Mouse (Mus musculus) telencephalon, adult 2 months (tissue): ENCODE results near the gene Arl14.

Experiments
- DNase-seq: peaks from one replicate; pipeline ENCODE4 v3.0.0-alpha.2; 2011; ENCODE audit warnings: low read depth, low spot score

The Arl14 gene

GRCm38 (mm10) chr3:69221806-69222501, at the start of gene Arl14:
Gene Arl14 (plus strand): TSS chr3:69222419.
- no peak for DNase-seq

- DNase-seq, result no peak
Measured at GRCm38 (mm10) chr3:69175229-69175628, 47.0 kb upstream of the Arl14 start.

GRCm38 (mm10) chr3:69177168-69177797, 44.9 kb upstream of the Arl14 start:
- DNase-seq, result no peak

GRCm38 (mm10) chr3:69177914-69178313, 44.3 kb upstream of the Arl14 start:
- DNase-seq, result no peak

GRCm38 (mm10) chr3:69178365-69179004, 43.7 kb upstream of the Arl14 start:
- DNase-seq, result no peak

GRCm38 (mm10) chr3:69181531-69181930, 40.7 kb upstream of the Arl14 start:
- DNase-seq, result no peak

- DNase-seq, result no peak
Measured at GRCm38 (mm10) chr3:69182225-69182624, 40.0 kb upstream of the Arl14 start.

- no peak for DNase-seq
Measured at GRCm38 (mm10) chr3:69185244-69185643, 37.0 kb upstream of the Arl14 start.

GRCm38 (mm10) chr3:69186031-69186430, 36.2 kb upstream of the Arl14 start:
- DNase-seq, result no peak

GRCm38 (mm10) chr3:69186643-69187042, 35.6 kb upstream of the Arl14 start:
- DNase-seq, result peak; percentile 18

- no peak for DNase-seq
Measured at GRCm38 (mm10) chr3:69192995-69193394, 29.2 kb upstream of the Arl14 start.

- no peak for DNase-seq
Measured at GRCm38 (mm10) chr3:69194496-69194895, 27.7 kb upstream of the Arl14 start.

- no peak for DNase-seq
Measured at GRCm38 (mm10) chr3:69195251-69195650, 27.0 kb upstream of the Arl14 start.

GRCm38 (mm10) chr3:69198098-69198497, 24.1 kb upstream of the Arl14 start:
- no peak for DNase-seq

- DNase-seq, result no peak
Measured at GRCm38 (mm10) chr3:69200251-69200650, 22.0 kb upstream of the Arl14 start.

- DNase-seq, result no peak
Measured at GRCm38 (mm10) chr3:69201206-69201605, 21.0 kb upstream of the Arl14 start.

- DNase-seq, result no peak
Measured at GRCm38 (mm10) chr3:69202876-69203275, 19.3 kb upstream of the Arl14 start.

- DNase-seq, result no peak
Measured at GRCm38 (mm10) chr3:69205266-69206054, 16.8 kb upstream of the Arl14 start.

GRCm38 (mm10) chr3:69206193-69206893, 15.9 kb upstream of the Arl14 start:
- DNase-seq, result no peak

GRCm38 (mm10) chr3:69208441-69209309, 13.5 kb upstream of the Arl14 start:
- no peak for DNase-seq
